19 mouse cellular contexts compared by ENCODE assay signal in genomic region chr10:81459399-81459798, GRCm38 (mm10). TPM values are rescaled to one million over a fixed set of nuclear protein-coding genes. Genes with fewer than 3 reads are reported as not detected.
"Had no signal": no experiment of that assay in that cellular context is flagged by ENCODE, and none has a peak within 500 bp of the region (broad histone marks: within the 10 kb centered on the region; RNA-seq: fewer than 3 reads in every experiment).

No protein-coding gene starts in this region.

- H3K4me2 ChIP-seq: intestine, embryonic 15.5 days; kidney, embryonic 15.5 days; limb, embryonic 12.5 days; limb, embryonic 15.5 days; liver, embryonic 11.5 days; lung, embryonic 14.5 days; midbrain, embryonic 13.5 days had no signal

- H3K27ac ChIP-seq: intestine, embryonic 15.5 days; kidney, embryonic 15.5 days; left cerebral cortex, adult 2 months; limb, embryonic 12.5 days; limb, embryonic 15.5 days; liver, embryonic 14.5 days; macrophage; midbrain, embryonic 13.5 days had no signal

- DNase-seq: kidney, adult 11 months; kidney, adult 8-10 months; kidney, postnatal 36 days; layer of hippocampus, postnatal 36 days; liver, postnatal 0 days; lung, embryonic 14.5 days; thymus, adult 18-20 months had no signal

- H3K36me3 ChIP-seq: intestine, embryonic 15.5 days; kidney, embryonic 15.5 days; limb, embryonic 12.5 days; limb, embryonic 15.5 days had no signal

- H3K4me3 ChIP-seq: intestine, embryonic 15.5 days; kidney, embryonic 15.5 days; left cerebral cortex, adult 2 months; limb, embryonic 12.5 days; limb, embryonic 15.5 days; midbrain, embryonic 13.5 days had no signal

- H3K9ac ChIP-seq: intestine, embryonic 15.5 days; kidney, embryonic 15.5 days; limb, embryonic 12.5 days; limb, embryonic 15.5 days; liver, embryonic 14.5 days; liver, postnatal 0 days; lung, embryonic 14.5 days; midbrain, embryonic 13.5 days had no signal

- H3K9me3 ChIP-seq: intestine, embryonic 15.5 days; kidney, embryonic 15.5 days; limb, embryonic 12.5 days; limb, embryonic 15.5 days; midbrain, embryonic 13.5 days had no signal

- ATAC-seq: hindbrain, embryonic 16.5 days; intestine, embryonic 15.5 days; liver, postnatal 0 days; lung, postnatal 0 days; midbrain, embryonic 13.5 days had no signal

RNA-seq across cellular contexts. Expression of gene Celf5, which starts 23.1 kb away (rescaled TPM):
- total RNA-seq: megakaryocyte, adult 5-6 weeks had no signal
- polyA plus RNA-seq: liver, embryonic 11.5 days; liver, postnatal 0 days had no signal
